Mouse (Mus musculus): ENCODE data around the gene Phf21a.

GRCm38 (mm10) chr2:92269227-92269626 is 176.3 kb downstream of the Phf21a start:
- TF ChIP-seq CTCF (IDR thresholded peaks at IDR 0.05; ENCODE audit: low read depth, low read length): no peak
- no peak for TF ChIP-seq GATA2 (IDR thresholded peaks at IDR 0.05; ENCODE audit: borderline replicate concordance, low read depth, low read length)

Data from G1E (cell line).